Mouse (Mus musculus): Measurements from ENCODE around the gene Olfr373. TPM values are rescaled to one million over a fixed set of nuclear protein-coding genes. Genes with fewer than 3 reads are reported as not detected.

The Olfr373 gene
- polyA plus RNA-seq, 1 experiment from 2014 or later, result not detected

- Histone ChIP-seq H3K9me3 (no peaks in the 10 kb centered on the region), H3K27ac (replicated peaks) (no peak overlapping the region), H3K9ac (no peak overlapping the region), H3K27me3 (no peaks in the 10 kb centered on the region), H3K4me3 (no peak overlapping the region), H3K36me3 (peaks cover 63% of the 10 kb centered on the region), H3K4me2 (no peak overlapping the region), H3K4me1 (replicated peaks) (no peaks in the 10 kb centered on the region)
- ATAC-seq (ENCODE audit: low read depth), result no peak
- WGBS, result 86% methylated on average over 3 of the region's 3 CpGs
Measured at GRCm38 (mm10) chr8:72151418-72152078, 68.6 kb downstream of the Olfr373 start.

Other genes starting within 250 kb of the Olfr373 start
- gene Zfp709, start 201.2 kb upstream of the Olfr373 start, polyA plus RNA-seq (2015; fragmentation: Nextera tagmentation; extraction: Ambion mirVana), result 5.9 and 7.0 TPM in 2 replicates
- gene Zfp882, start 174.6 kb upstream of the Olfr373 start, polyA plus RNA-seq (2015; fragmentation: Nextera tagmentation; extraction: Ambion mirVana), result 12.5 and 15.0 TPM in 2 replicates
- 32.4 and 37.9 TPM in 2 replicates for gene Zfp617, start 174.5 kb upstream of the Olfr373 start, polyA plus RNA-seq (2015; fragmentation: Nextera tagmentation; extraction: Ambion mirVana)
- 16.6 and 18.1 TPM in 2 replicates for gene Zfp961, start 132.1 kb upstream of the Olfr373 start, polyA plus RNA-seq (2015; fragmentation: Nextera tagmentation; extraction: Ambion mirVana)
- 0.69 and 1.0 TPM in 2 replicates for gene Cyp4f18, start 73.6 kb upstream of the Olfr373 start, polyA plus RNA-seq (2015; fragmentation: Nextera tagmentation; extraction: Ambion mirVana)
- gene Olfr372, start 42.0 kb upstream of the Olfr373 start, polyA plus RNA-seq (2015; fragmentation: Nextera tagmentation; extraction: Ambion mirVana), result not detected in 2 replicates
- gene Olfr374, start 23.9 kb downstream of the Olfr373 start, polyA plus RNA-seq (2015; fragmentation: Nextera tagmentation; extraction: Ambion mirVana), result not detected in 2 replicates
- 230 and 274 TPM in 2 replicates for gene Tpm4, start 51.8 kb downstream of the Olfr373 start, polyA plus RNA-seq (2015; fragmentation: Nextera tagmentation; extraction: Ambion mirVana)
- 109 and 129 TPM in 2 replicates for gene Rab8a, start 78.0 kb downstream of the Olfr373 start, polyA plus RNA-seq (2015; fragmentation: Nextera tagmentation; extraction: Ambion mirVana)
- not detected in 2 replicates for gene Hsh2d, start 106.5 kb downstream of the Olfr373 start, polyA plus RNA-seq (2015; fragmentation: Nextera tagmentation; extraction: Ambion mirVana)
- gene Cib3, start 129.7 kb downstream of the Olfr373 start, polyA plus RNA-seq (2015; fragmentation: Nextera tagmentation; extraction: Ambion mirVana), result not detected in 2 replicates
- not detected in 2 replicates for gene Gm11034, start 130.5 kb downstream of the Olfr373 start, polyA plus RNA-seq (2015; fragmentation: Nextera tagmentation; extraction: Ambion mirVana)
- gene Fam32a, start 136.6 kb downstream of the Olfr373 start, polyA plus RNA-seq (2015; fragmentation: Nextera tagmentation; extraction: Ambion mirVana), result 93.8 and 96.1 TPM in 2 replicates
- 227 and 228 TPM in 2 replicates for gene Ap1m1, start 156.8 kb downstream of the Olfr373 start, polyA plus RNA-seq (2015; fragmentation: Nextera tagmentation; extraction: Ambion mirVana)
- 14.3 and 19.6 TPM in 2 replicates for gene Gm10282, start 222.1 kb downstream of the Olfr373 start, polyA plus RNA-seq (2015; fragmentation: Nextera tagmentation; extraction: Ambion mirVana)
- gene Klf2, start 235.9 kb downstream of the Olfr373 start, polyA plus RNA-seq (2015; fragmentation: Nextera tagmentation; extraction: Ambion mirVana), result 6.6 and 8.3 TPM in 2 replicates

Measured in neural tube, embryonic 13.5 days (tissue).